Mouse (Mus musculus) hindbrain, postnatal 0 days (tissue): ENCODE measurements around the gene Basp1. TPM values are rescaled to one million over a fixed set of nuclear protein-coding genes. Genes with fewer than 3 reads are reported as not detected.

Source experiments
- ATAC-seq: fragments of 200-750 bp; cut with Nextera tagmentation; 2 replicates; pipeline ENCODE4 v1.8.0; 2017; ENCODE audit warnings: mild to moderate bottlenecking, moderate TSS enrichment, moderate library complexity
- DNase-seq: peaks from one replicate; pipeline ENCODE4 v3.0.0-alpha.2; 2015; ENCODE audit warnings: low spot score
- H3K27ac ChIP-seq: fragments of 300-500 bp; sonication (generic); 2 replicates; pipeline ENCODE4 v1.5.1; 2014; ENCODE audit warnings: mild to moderate bottlenecking
- H3K27me3 ChIP-seq: fragments of 300-500 bp; sonication (generic); 2 replicates; pipeline ENCODE4 v1.6.1; 2014; ENCODE audit warnings: low read length, mixed read lengths; ENCODE audit not compliant: insufficient read depth
- H3K36me3 ChIP-seq: fragments of 300-500 bp; sonication (generic); 2 replicates; pipeline ENCODE4 v1.6.1; 2014; ENCODE audit warnings: low read length, mixed read lengths; ENCODE audit not compliant: insufficient read depth
- H3K4me1 ChIP-seq: fragments of 300-500 bp; sonication (generic); 2 replicates; pipeline ENCODE4 v1.6.1; 2014; ENCODE audit warnings: antibody characterized with exemption, low read length, mixed read lengths; ENCODE audit not compliant: insufficient read depth
- H3K4me2 ChIP-seq: fragments of 300-500 bp; sonication (generic); 2 replicates; pipeline ENCODE4 v1.6.1; 2014; ENCODE audit warnings: low read depth, mild to moderate bottlenecking, low read length, moderate library complexity, mixed read lengths
- H3K4me3 ChIP-seq: fragments of 300-500 bp; sonication (generic); 2 replicates; pipeline ENCODE4 v1.5.1; 2014; ENCODE audit warnings: low read length
- H3K9ac ChIP-seq: fragments of 300-500 bp; sonication (generic); replicated peaks from 2 replicates; pipeline ENCODE4 v1.6.1; 2014; ENCODE audit warnings: mild to moderate bottlenecking, low read length, moderate library complexity, mixed read lengths
- H3K9me3 ChIP-seq: fragments of 300-500 bp; sonication (generic); 2 replicates; pipeline ENCODE4 v1.6.1; 2016; ENCODE audit warnings: low read length, mixed read lengths
- CTCF ChIP-seq: IDR thresholded peaks from 2 replicates; pipeline ENCODE4 v1.5.1; 2016; ENCODE audit warnings: antibody characterized with exemption, control low read depth, low read depth
- WGBS: fragments of 180-500 bp; shearing (Covaris S2); extraction: QIAGEN DNeasy Blood & Tissue Kit; methylation state at CpG from one replicate; pipeline ENCODE4 v1.1.7; 2014; 5-methylcytosine and 5-hydroxymethylcytosine counted together
- polyA plus RNA-seq: library from polyadenylated mRNA; unstranded; fragments of >200 nt; fragmentation: Nextera tagmentation; extraction: Ambion mirVana; gene quantifications from 2 replicates; pipeline ENCODE4 v1.2.1, GENCODE M21; 2015
- total RNA-seq: library from RNA; depleted of rRNA; stranded (reverse); fragments of >200 nt; gene quantifications from 2 replicates; pipeline ENCODE4 v1.2.3, GENCODE M21; 2014

The Basp1 gene
- total and polyA plus RNA-seq, 2 experiments from 2014 or later, result 415 to 701 TPM

DNA sequence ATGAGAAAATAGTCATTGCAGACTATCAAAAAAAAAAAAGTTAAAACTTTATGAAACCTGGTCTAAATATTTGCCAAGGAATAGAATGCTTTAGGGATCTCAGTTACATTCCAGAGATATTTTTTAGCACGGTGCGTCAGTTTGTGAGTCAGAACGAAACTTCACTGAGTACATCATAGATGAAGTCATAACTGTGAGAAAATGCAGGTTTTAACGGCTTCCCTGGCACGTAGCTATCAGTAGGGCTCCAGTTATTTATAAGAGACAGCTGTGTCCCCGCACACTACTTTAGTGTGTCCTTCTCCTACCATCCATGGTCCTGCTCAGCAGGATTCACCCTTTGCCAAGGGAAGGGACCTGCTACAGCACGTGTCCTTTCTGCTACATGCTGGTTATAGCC, 44.0 kb downstream of the Basp1 start:
- no peaks in the 10 kb centered on the region for H3K36me3 ChIP-seq
- no peak for TF ChIP-seq CTCF
- 56% methylated on average over 7 of the region's 7 CpGs for WGBS
- no peak overlapping the region for H3K4me2 ChIP-seq
- no peak overlapping the region for H3K4me3 ChIP-seq
- no peaks in the 10 kb centered on the region for H3K27me3 ChIP-seq
- no peak for ATAC-seq
- DNase-seq, result peak; percentile 1
- H3K4me1 ChIP-seq, result peaks cover 21% of the 10 kb centered on the region; the same call in 1 of the 2 replicates
- no peak overlapping the region for H3K9ac ChIP-seq
- no peaks in the 10 kb centered on the region for H3K9me3 ChIP-seq
- H3K27ac ChIP-seq, result no peak overlapping the region; the same call in 1 of the 2 replicates

DNA sequence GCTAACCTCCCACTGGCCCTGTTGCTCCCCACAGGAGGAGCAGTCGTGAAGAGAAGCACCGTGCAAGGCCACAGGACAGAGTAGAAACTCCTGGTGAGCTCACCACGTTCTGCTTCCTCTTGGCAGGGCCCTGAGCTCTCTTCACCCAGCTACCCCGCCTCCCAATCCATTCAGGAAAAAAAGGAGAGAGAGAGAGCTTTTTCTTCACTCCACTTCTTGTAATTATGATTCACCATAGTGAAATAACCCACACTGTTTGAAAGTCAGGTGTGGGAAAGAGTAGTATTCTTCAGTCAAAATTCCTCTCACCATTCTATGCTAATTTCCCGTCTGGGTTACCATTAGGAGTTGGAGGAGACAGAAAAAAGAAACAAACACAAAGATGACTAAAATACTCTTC, 48.1 kb downstream of the Basp1 start:
- Histone ChIP-seq H3K36me3 (no peaks in the 10 kb centered on the region), H3K27me3 (no peaks in the 10 kb centered on the region), H3K9ac (no peak overlapping the region), H3K27ac (peak overlapping the region; percentile 81), H3K4me3 (no peak overlapping the region), H3K4me2 (no peak overlapping the region), H3K9me3 (no peaks in the 10 kb centered on the region), H3K4me1 (0 out of 2 replicates have a peak, but pooled peaks cover 18% of the 10 kb centered on the region)
- 26% methylated on average over 5 of the region's 5 CpGs for WGBS
- ATAC-seq (no peak), DNase-seq (no peak)
- TF ChIP-seq CTCF, result no peak

DNA sequence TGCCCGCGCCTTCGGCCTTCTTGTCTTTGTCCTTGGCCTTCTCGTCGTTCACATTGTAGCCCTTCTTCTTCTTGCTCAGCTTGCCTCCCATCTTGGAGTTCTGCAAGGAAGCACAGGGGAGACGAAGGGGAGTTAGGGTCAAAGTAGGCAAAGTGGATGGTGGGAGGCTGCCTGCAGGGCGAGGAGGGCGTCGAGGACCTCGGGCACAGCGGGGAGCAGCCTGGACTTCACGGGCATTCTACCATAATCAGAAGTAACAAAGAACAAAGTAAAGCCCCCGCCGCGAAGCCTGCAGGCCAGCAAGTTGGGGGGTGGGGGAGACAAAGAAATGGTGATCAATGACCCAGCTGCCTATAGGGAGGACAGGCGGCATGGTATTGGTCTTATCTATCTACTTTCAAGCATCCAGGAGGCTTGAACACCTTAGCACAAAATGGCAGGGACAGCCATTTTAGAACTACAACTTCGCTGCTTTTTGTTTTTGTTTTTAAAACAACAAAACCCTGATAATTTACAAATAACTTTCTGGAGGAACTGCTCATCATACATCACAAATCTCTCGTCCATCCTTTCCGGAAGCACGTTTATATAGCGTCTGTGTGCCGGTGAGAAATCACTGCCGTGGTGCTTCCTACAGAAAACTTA, 48.6 kb downstream of the Basp1 start:
- DNase-seq, result peak; percentile 37
- WGBS, result 14% methylated on average over 23 of the region's 23 CpGs
- H3K4me1 ChIP-seq, result 0 out of 2 replicates have a peak, but pooled peaks cover 18% of the 10 kb centered on the region

DNA sequence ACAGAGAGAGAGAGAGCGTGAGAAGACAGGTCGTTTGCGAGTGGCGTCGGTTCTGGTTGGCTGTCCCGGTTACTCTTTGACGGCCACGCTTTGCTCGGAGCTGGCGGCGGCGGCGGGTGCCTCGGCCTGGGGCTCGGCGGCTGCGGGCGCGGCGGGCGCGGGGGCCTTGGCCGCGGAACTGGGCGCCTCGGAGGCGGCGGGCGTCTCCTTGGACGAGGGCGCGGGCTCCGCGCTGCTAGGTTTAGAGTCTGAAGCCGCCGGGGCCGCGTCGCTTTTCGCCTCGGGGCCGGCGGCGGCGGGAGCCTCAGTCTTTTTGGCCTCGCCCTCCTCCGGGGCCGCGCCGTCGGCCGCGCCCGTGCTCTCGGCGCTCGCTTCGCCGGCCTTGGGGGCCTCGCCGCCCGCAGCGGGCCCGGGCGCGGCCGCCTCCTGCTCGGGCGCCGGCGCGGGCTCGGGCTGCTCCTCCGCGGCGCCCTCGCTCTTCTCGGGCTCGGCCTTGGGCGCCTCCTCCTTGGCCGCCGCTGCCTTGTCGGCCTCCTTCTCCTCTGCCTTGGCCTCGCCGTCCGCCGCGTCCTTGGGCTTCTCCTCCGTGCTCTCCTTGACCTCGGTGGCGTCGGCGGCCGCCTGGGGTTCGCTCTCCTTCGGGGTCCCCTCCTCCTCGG, 49.3 kb downstream of the Basp1 start:
- DNase-seq (peak; percentile 42), ATAC-seq (peak; percentile 30)
- Histone ChIP-seq H3K4me3 (peak overlapping the region; percentile 29), H3K9ac (peak overlapping the region; percentile 56), H3K36me3 (no peaks in the 10 kb centered on the region), H3K4me1 (0 out of 2 replicates have a peak, but pooled peaks cover 18% of the 10 kb centered on the region), H3K9me3 (no peaks in the 10 kb centered on the region), H3K4me2 (peak overlapping the region; percentile 53), H3K27me3 (no peaks in the 10 kb centered on the region), H3K27ac (peak overlapping the region; percentile 81)
- no peak for TF ChIP-seq CTCF
- 6% methylated on average over 75 of the region's 97 CpGs for WGBS

More for the DNA sequence above, 48.6 kb downstream of the Basp1 start:
- Histone ChIP-seq H3K27ac (peak overlapping the region; percentile 81), H3K4me3 (peak overlapping the region; percentile 29; the same call in 1 of the 2 replicates), H3K9ac (peak overlapping the region; percentile 56), H3K9me3 (no peaks in the 10 kb centered on the region), H3K27me3 (no peaks in the 10 kb centered on the region), H3K36me3 (no peaks in the 10 kb centered on the region), H3K4me2 (peak overlapping the region; percentile 53)
- ATAC-seq, result no peak
- no peak for TF ChIP-seq CTCF

- WGBS, result 59% methylated on average over 9 of the region's 9 CpGs
- DNase-seq (no peak), ATAC-seq (no peak)
- no peak overlapping the region for H3K9ac ChIP-seq
- no peak overlapping the region for H3K27ac ChIP-seq
- no peaks in the 10 kb centered on the region for H3K36me3 ChIP-seq
- H3K4me2 ChIP-seq, result no peak overlapping the region
- no peak overlapping the region for H3K4me3 ChIP-seq
- TF ChIP-seq CTCF, result no peak
- no peaks in the 10 kb centered on the region for H3K9me3 ChIP-seq
- H3K4me1 ChIP-seq, result peaks cover 18% of the 10 kb centered on the region; the same call in 1 of the 2 replicates
- no peaks in the 10 kb centered on the region for H3K27me3 ChIP-seq
These were observed 49.9 kb downstream of the Basp1 start for GRCm38 (mm10) chr15:25363636-25364035.

- no peaks in the 10 kb centered on the region for H3K36me3 ChIP-seq
- ATAC-seq (no peak), DNase-seq (peak; percentile 49)
- no peak overlapping the region for H3K4me2 ChIP-seq
- WGBS, result 43% methylated on average over 5 of the region's 5 CpGs
- no peak overlapping the region for H3K4me3 ChIP-seq
- H3K4me1 ChIP-seq, result peaks cover 18% of the 10 kb centered on the region; the same call in 1 of the 2 replicates
- H3K27me3 ChIP-seq, result no peaks in the 10 kb centered on the region
- no peak overlapping the region for H3K9ac ChIP-seq
- peak overlapping the region; percentile 22; the same call in 1 of the 2 replicates for H3K27ac ChIP-seq
- TF ChIP-seq CTCF, result no peak
- H3K9me3 ChIP-seq, result no peaks in the 10 kb centered on the region
These were observed 52.7 kb downstream of the Basp1 start for GRCm38 (mm10) chr15:25360825-25361224.

DNA sequence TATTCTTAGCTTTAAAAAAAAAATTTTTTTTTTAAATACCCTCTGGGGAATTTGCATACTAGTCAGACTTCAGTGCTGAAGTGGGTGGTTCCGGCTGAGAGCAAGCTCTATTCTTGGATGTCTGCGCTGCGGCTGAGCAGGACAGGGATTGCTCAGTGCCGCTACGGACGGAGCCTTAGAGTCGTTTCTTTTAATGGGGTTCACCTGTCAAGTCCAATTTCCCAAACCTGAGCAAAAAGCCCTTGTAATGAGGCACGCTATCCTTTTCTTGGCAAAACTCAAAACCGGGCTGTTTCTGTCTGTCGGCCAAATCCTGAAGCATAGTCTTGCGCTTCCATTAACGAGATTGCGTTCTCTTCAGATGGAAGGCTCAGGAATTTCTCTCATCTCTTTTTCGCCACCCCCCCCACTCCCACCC, 54.9 kb downstream of the Basp1 start:
- Histone ChIP-seq H3K9me3 (no peaks in the 10 kb centered on the region), H3K27me3 (no peaks in the 10 kb centered on the region), H3K36me3 (no peaks in the 10 kb centered on the region), H3K27ac (0 out of 2 replicates have a peak overlapping the region, but pooled peaks have one; percentile 41), H3K4me1 (peaks cover 7% of the 10 kb centered on the region; the same call in 1 of the 2 replicates), H3K4me3 (no peak overlapping the region), H3K9ac (no peak overlapping the region), H3K4me2 (peak overlapping the region; percentile 51)
- peak; percentile 58 for ATAC-seq
- DNase-seq, result peak; percentile 55
- no peak for TF ChIP-seq CTCF
- WGBS, result 24% methylated on average over 14 of the region's 14 CpGs
